Mouse (Mus musculus): Measurements from ENCODE around the gene F2. TPM values are rescaled to one million over a fixed set of nuclear protein-coding genes. Genes with fewer than 3 reads are reported as not detected.

F2 gene
- 7.2 and 19.4 TPM in 2 replicates for polyA plus RNA-seq (2015; fragmentation: Nextera tagmentation; extraction: Ambion mirVana)

DNA sequence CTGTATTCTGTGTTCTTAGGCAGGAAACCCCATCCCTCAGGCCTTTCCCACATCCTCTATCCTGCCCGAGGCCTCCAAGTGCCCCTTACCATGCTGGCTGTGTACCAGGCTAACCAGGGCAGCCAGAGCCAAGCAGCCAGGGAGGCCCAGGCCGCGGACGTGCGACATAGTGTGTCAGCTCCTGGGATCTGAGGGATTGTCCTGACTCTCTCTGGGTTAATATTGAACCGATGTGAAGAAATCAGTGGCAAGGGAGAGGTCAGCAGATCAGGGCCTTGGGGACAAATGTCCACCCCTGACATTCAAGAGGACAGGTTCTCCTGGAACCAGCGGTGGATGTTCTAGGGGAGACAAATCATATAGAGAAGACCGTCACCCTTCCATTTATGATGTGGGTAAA, at the start of gene F2:
TSS of gene F2 (minus strand) at position 186 of the 400 bp plus-strand sequence.
- H3K9ac ChIP-seq = no peak within 1 kb of the TSS
- peak within 1 kb of the TSS; percentile 25; the same call in 1 of the 2 replicates for H3K4me2 ChIP-seq
- H3K4me1 ChIP-seq = no peaks in the 10 kb centered on the region
- peak within 1 kb of the TSS; percentile 72 for H3K27ac ChIP-seq
- H3K27me3 ChIP-seq (replicated peaks) = no peaks in the 10 kb centered on the region
- ATAC-seq (ENCODE audit: insufficient read depth, low FRiP score, low read depth) = peak; percentile 31; the same call in 1 of the 2 replicates
- no peak within 1 kb of the TSS for H3K4me3 ChIP-seq (replicated peaks)
- 72% methylated on average over 8 of the region's 8 CpGs for WGBS
- no peaks in the 10 kb centered on the region for H3K9me3 ChIP-seq
- H3K36me3 ChIP-seq = no peaks in the 10 kb centered on the region

DNA sequence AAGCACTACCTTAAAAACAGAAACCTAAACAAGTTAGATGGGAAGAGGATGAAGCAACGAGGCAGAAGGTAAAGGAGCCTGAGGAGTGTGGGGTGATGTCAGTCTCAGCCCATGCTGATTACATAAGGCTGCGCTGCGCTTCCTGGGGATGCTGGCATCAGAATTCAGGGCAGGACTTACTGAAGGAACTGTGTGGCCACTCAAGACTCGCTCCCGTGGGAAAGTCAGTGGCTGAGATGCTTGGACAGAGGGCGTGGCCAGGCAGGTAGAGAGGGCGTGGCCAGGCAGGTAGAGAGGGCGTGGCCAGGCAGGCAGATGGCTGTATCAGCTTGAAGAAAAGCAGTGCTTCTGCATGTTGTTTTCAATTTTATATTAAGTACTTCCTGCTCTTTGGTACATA, 47.7 kb upstream of the F2 start:
- Histone ChIP-seq H3K4me1 (no peaks in the 10 kb centered on the region), H3K4me3 (replicated peaks) (no peak overlapping the region), H3K4me2 (no peak overlapping the region), H3K9ac (no peak overlapping the region), H3K9me3 (no peaks in the 10 kb centered on the region), H3K27me3 (replicated peaks) (no peaks in the 10 kb centered on the region), H3K27ac (no peak overlapping the region), H3K36me3 (peaks cover 18% of the 10 kb centered on the region)
- WGBS = 73% methylated on average over 8 of the region's 8 CpGs
- no peak for ATAC-seq (ENCODE audit: insufficient read depth, low FRiP score, low read depth)

DNA sequence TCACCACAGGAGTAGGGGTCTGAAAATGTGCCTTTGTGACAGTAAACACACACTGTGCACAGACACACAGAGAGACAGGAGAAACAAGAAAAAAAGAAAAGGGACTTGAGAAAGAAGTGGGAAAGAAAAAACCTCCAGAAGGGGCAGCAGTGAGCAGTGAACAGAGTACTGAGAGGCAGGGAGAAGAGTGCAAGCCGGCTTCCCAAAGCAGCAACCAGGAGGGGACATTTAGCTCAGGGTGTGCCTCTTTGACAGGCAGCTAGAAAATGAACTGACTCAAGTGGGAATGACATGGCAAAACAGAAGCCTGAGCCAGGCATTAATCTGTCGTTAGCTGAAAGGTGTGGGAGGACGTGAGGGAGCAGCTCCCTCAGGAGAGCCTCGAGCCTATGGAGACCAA, 46.6 kb upstream of the F2 start:
- peaks cover 26% of the 10 kb centered on the region for H3K36me3 ChIP-seq
- no peak overlapping the region for H3K4me2 ChIP-seq
- H3K4me1 ChIP-seq = no peaks in the 10 kb centered on the region
- peak overlapping the region; percentile 21; the same call in 1 of the 2 replicates for H3K27ac ChIP-seq
- H3K4me3 ChIP-seq (replicated peaks) = no peak overlapping the region
- no peak for ATAC-seq (ENCODE audit: insufficient read depth, low FRiP score, low read depth)
- H3K9ac ChIP-seq = no peak overlapping the region
- no peaks in the 10 kb centered on the region for H3K9me3 ChIP-seq
- no peaks in the 10 kb centered on the region for H3K27me3 ChIP-seq (replicated peaks)
- WGBS = 52% methylated on average over 4 of the region's 4 CpGs

DNA sequence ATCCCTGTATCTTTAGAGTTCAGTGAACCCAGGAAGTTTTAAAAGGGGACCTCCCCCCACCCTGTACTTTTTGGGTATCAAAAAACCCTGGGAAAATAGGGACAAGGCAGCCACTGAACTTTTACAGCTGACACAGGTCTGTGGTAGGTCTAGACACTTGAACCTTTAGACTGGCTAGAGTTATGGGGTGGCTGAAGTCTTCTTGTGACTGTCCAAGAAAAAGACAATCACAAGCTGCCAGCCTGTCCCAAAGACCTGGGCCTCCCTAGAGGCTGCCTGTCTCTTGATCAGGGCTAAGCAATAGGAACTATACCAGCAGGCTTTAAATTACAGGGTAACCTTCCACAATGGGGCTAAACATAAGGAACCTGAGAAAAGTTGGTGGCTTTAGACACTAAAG, 40.7 kb upstream of the F2 start:
- ATAC-seq (ENCODE audit: insufficient read depth, low FRiP score, low read depth) = no peak
- Histone ChIP-seq H3K27ac (no peak overlapping the region), H3K4me3 (replicated peaks) (no peak overlapping the region), H3K4me2 (no peak overlapping the region), H3K36me3 (peaks cover 37% of the 10 kb centered on the region), H3K27me3 (replicated peaks) (no peaks in the 10 kb centered on the region), H3K9ac (no peak overlapping the region), H3K4me1 (no peaks in the 10 kb centered on the region), H3K9me3 (no peaks in the 10 kb centered on the region)

DNA sequence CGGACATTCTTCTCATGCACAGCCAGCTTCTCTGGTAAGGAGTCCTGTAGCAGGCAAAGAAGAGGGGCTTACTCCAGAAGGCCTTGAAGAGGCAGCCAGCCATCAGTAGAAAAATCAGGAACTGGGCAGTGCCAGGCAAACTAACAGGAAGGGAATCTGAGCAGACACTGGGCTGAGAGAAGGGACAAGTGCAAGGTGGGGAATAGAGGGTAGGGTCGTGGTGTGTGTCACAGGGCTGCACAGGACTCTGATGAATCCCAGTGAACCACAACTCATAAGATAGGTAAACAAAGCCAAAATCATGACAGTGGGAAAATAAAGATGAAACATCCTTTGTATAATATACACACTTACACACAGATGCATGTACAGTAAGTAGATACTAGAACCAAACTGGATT, 40.2 kb upstream of the F2 start:
- Histone ChIP-seq H3K27ac (no peak overlapping the region), H3K36me3 (peaks cover 42% of the 10 kb centered on the region), H3K4me3 (replicated peaks) (no peak overlapping the region), H3K9ac (no peak overlapping the region), H3K4me1 (no peaks in the 10 kb centered on the region), H3K9me3 (no peaks in the 10 kb centered on the region), H3K4me2 (no peak overlapping the region), H3K27me3 (replicated peaks) (no peaks in the 10 kb centered on the region)
- ATAC-seq (ENCODE audit: insufficient read depth, low FRiP score, low read depth) = no peak
- 66% methylated on average over 2 of the region's 2 CpGs for WGBS

DNA sequence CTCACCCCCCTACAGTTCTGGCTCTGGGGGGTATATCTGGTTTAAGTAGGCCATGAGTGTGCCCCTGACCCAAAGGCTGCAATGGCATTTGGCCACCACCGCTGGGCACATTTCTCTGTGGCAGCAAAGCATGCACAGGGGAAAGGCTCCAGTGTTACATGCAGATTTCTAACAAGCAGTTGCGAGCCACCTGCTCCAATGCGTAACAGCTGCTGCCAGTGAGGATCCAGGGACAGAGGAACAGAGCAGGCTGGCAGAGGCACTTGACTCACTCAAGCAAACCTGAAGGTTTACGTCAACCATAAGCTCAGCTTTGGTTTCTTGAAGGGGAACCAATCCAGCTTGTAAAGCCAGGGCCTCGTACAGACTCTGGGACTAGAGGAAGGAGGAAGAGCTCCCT, 38.7 kb upstream of the F2 start:
- Histone ChIP-seq H3K27me3 (replicated peaks) (no peaks in the 10 kb centered on the region), H3K4me3 (replicated peaks) (no peak overlapping the region), H3K27ac (no peak overlapping the region), H3K9ac (no peak overlapping the region), H3K36me3 (peaks cover 49% of the 10 kb centered on the region), H3K9me3 (no peaks in the 10 kb centered on the region), H3K4me2 (no peak overlapping the region), H3K4me1 (no peaks in the 10 kb centered on the region)
- no peak for ATAC-seq (ENCODE audit: insufficient read depth, low FRiP score, low read depth)
- 90% methylated on average over 5 of the region's 5 CpGs for WGBS

DNA sequence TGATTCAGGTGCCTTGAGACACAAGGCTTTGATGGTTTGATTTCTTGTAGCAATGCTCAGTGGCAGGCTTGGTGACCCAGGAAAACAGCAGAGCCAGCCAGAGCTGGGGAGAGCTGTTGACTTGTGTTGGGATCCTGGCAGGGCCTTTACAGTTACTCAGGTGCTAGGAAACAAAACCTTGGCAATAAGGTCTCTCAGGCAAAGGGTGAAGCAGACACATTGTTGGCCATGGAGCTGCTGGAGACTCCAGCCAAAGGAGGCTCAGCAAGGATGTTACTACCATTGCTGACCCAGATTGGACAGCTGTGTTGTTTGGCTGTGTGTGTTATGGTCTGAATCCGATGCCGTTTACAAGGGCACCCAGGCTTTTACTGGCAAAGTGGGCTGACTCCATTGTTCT, 37.4 kb upstream of the F2 start:
- Histone ChIP-seq H3K9me3 (no peaks in the 10 kb centered on the region), H3K4me1 (no peaks in the 10 kb centered on the region), H3K27me3 (replicated peaks) (no peaks in the 10 kb centered on the region), H3K9ac (no peak overlapping the region), H3K36me3 (peaks cover 56% of the 10 kb centered on the region), H3K4me2 (no peak overlapping the region), H3K4me3 (replicated peaks) (no peak overlapping the region), H3K27ac (no peak overlapping the region)
- WGBS = 88% methylated on average over 2 of the region's 2 CpGs
- no peak for ATAC-seq (ENCODE audit: insufficient read depth, low FRiP score, low read depth)

DNA sequence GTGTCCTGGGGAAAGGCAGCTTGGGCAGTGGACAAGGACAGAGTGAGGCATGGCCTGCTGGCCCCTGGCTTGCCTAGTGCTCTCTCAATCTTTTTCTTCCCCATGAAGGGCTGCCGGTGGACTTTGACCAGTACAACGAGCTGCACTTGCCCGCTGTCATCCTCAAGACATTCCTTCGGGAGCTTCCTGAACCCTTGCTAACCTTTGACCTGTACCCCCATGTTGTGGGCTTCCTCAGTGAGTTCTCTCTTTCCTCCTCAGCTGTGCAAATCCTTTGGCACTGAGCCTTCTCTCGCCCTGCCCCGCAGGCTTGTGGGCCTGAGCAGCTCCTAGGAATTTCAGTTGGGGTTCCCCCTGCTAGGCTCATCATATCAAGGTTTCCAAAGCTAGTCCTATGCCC, 33.8 kb upstream of the F2 start:
- Histone ChIP-seq H3K4me3 (replicated peaks) (no peak overlapping the region), H3K9ac (no peak overlapping the region), H3K4me2 (no peak overlapping the region), H3K27ac (no peak overlapping the region), H3K36me3 (peaks cover 42% of the 10 kb centered on the region), H3K27me3 (replicated peaks) (no peaks in the 10 kb centered on the region), H3K4me1 (no peaks in the 10 kb centered on the region), H3K9me3 (no peaks in the 10 kb centered on the region)
- WGBS = 81% methylated on average over 6 of the region's 6 CpGs
- no peak for ATAC-seq (ENCODE audit: insufficient read depth, low FRiP score, low read depth)

DNA sequence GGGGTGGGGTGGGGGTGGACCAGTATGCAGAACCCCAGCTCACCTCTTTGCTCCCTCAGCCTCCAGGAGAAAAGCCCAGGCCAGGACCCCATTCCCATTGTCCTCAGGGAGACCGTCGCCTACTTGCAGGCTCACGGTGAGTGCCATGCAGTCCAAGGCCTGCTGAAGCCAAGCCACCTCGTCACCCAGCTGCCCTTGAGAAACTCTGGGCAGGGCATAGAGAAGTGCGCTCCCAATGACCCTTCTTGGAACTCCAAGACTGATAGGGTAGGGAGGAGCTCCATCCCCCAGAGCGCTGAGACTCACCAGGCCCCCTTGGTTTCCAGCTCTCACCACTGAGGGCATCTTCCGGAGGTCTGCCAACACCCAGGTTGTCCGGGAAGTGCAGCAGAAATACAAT, 33.1 kb upstream of the F2 start:
- Histone ChIP-seq H3K27ac (no peak overlapping the region), H3K4me3 (replicated peaks) (no peak overlapping the region), H3K27me3 (replicated peaks) (no peaks in the 10 kb centered on the region), H3K9me3 (no peaks in the 10 kb centered on the region), H3K36me3 (peaks cover 42% of the 10 kb centered on the region), H3K9ac (no peak overlapping the region), H3K4me1 (no peaks in the 10 kb centered on the region), H3K4me2 (no peak overlapping the region)
- 91% methylated on average over 8 of the region's 8 CpGs for WGBS
- no peak for ATAC-seq (ENCODE audit: insufficient read depth, low FRiP score, low read depth)

DNA sequence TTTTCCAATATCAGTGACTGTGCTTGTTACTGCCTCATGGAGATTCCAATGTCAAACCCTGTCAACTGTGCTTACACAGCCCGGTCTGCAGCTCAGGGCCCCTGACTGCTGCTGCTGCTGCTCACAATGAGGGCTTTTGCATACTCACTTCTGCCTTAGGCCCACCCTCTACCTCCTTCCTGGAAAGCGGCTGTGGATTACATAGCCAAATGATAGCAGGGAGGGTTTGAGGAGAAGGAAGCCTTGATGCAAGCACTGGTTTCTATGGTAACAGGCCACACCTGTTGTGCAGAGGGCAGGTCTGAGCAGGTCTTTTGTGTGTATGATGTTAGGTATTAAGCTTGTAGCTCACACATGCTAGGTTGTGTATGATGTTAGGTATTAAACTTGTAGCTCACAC, 31.5 kb upstream of the F2 start:
- WGBS = 54% methylated on average over 2 of the region's 2 CpGs
- no peaks in the 10 kb centered on the region for H3K4me1 ChIP-seq
- H3K4me2 ChIP-seq = no peak overlapping the region
- ATAC-seq (ENCODE audit: insufficient read depth, low FRiP score, low read depth) = peak; percentile 79
- no peaks in the 10 kb centered on the region for H3K27me3 ChIP-seq (replicated peaks)
- H3K9me3 ChIP-seq = no peaks in the 10 kb centered on the region
- H3K9ac ChIP-seq = no peak overlapping the region
- peaks cover 45% of the 10 kb centered on the region for H3K36me3 ChIP-seq
- H3K4me3 ChIP-seq (replicated peaks) = no peak overlapping the region
- H3K27ac ChIP-seq = no peak overlapping the region

DNA sequence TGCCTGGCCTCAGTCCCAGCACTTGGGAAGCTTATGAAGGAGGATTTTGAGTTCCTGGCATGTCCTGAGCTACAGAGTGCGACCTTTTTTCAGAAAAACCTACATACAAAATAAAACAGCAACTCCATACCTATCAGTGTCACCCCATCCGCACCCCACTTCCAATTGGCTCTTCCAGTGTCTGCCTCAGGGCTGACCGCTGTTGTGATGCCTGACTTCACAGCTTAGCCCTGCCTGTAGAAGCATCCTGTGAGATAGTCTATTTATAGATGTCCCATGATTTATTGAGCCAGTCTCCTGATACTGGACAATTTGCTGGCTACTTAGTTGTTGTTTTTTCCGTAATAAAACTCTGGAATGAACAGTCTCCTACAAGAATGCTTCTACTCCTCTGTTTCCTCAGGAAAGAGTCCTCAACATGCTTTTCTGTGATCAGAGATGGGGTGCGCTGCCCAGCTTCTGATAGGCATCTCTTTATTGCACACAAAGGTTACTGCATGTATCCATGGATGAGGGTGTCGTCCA, 30.2 kb upstream of the F2 start:
- no peaks in the 10 kb centered on the region for H3K27me3 ChIP-seq (replicated peaks)
- no peak overlapping the region for H3K4me3 ChIP-seq (replicated peaks)
- ATAC-seq (ENCODE audit: insufficient read depth, low FRiP score, low read depth) = no peak
- WGBS = 90% methylated on average over 6 of the region's 6 CpGs
- H3K4me1 ChIP-seq = no peaks in the 10 kb centered on the region
- H3K9ac ChIP-seq = no peak overlapping the region
- no peak overlapping the region for H3K4me2 ChIP-seq
- H3K27ac ChIP-seq = no peak overlapping the region
- peaks cover 50% of the 10 kb centered on the region for H3K36me3 ChIP-seq
- H3K9me3 ChIP-seq = no peaks in the 10 kb centered on the region

DNA sequence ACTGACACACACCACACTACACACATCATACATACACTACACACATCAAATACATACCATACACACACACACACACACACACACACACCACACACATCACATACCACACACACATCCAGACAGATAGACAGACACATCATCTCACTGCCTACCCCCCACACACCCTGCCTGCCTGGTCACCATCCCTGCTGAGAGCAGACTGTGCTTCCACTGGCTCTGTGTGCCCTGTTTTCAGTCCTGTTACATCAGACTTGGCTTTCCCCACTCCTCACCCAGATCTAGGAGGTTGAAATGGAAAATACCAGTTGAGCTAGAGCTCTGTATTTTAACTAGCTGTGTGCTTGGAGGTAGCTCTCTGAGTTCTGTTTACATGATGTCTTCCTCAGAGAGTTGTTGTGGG, 28.6 kb upstream of the F2 start:
- H3K36me3 ChIP-seq = peaks cover 50% of the 10 kb centered on the region
- no peak overlapping the region for H3K9ac ChIP-seq
- H3K4me1 ChIP-seq = no peaks in the 10 kb centered on the region
- ATAC-seq (ENCODE audit: insufficient read depth, low FRiP score, low read depth) = no peak
- no peaks in the 10 kb centered on the region for H3K9me3 ChIP-seq
- no peaks in the 10 kb centered on the region for H3K27me3 ChIP-seq (replicated peaks)
- no peak overlapping the region for H3K4me2 ChIP-seq
- no peak overlapping the region for H3K4me3 ChIP-seq (replicated peaks)
- H3K27ac ChIP-seq = no peak overlapping the region

DNA sequence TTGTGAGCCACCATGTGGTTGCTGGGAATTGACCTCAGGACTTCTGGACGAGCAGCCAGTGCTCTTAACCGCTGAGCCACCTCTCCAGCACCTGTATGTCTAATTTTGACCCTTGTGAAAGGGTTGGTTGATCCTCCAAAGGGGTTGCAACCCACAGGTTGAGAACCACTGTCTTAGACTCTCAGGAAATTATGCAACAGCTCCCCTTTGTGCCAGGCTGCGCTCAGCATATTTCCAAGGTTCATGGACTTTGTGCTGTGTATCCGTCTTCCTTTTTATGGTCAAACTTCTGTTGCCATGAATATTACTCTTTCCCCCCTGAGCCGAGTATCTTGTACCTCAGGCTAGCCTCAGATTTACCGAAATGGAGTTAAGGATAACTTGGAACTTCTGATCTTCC, 24.8 kb upstream of the F2 start:
- Histone ChIP-seq H3K27ac (no peak overlapping the region), H3K4me1 (no peaks in the 10 kb centered on the region), H3K9ac (no peak overlapping the region), H3K4me2 (no peak overlapping the region), H3K36me3 (peaks cover 66% of the 10 kb centered on the region), H3K27me3 (replicated peaks) (no peaks in the 10 kb centered on the region), H3K4me3 (replicated peaks) (no peak overlapping the region), H3K9me3 (no peaks in the 10 kb centered on the region)
- no peak for ATAC-seq (ENCODE audit: insufficient read depth, low FRiP score, low read depth)
- 88% methylated on average over 6 of the region's 6 CpGs for WGBS

Data from stomach, embryonic 15.5 days (tissue).